Mouse (Mus musculus): Measurements from ENCODE around the gene Lamb2. TPM values are rescaled to one million over a fixed set of nuclear protein-coding genes. Genes with fewer than 3 reads are reported as not detected.

Lamb2 gene
- 19.2 and 21.8 TPM in 2 replicates for polyA plus RNA-seq (2015; fragmentation: Nextera tagmentation; extraction: Ambion mirVana)

GRCm38 (mm10) chr9:108479721-108480351 is at the start of gene Lamb2:
Gene Lamb2 (plus strand): TSS chr9:108479736.
- DNase-seq (ENCODE audit: low spot score) (peak; percentile 33), ATAC-seq (ENCODE audit: low FRiP score, low TSS enrichment) (peak; percentile 50; the same call in 1 of the 2 replicates)
- peak within 1 kb of the TSS; percentile 81 for H3K9ac ChIP-seq (ENCODE audit: low read length)
- H3K9me3 ChIP-seq (ENCODE audit: control insufficient read depth, low read length) = no peaks in the 10 kb centered on the region
- TF ChIP-seq CTCF (IDR thresholded peaks at IDR 0.05; ENCODE audit: low read depth) (no peak), EP300 (optimal IDR thresholded peaks at IDR 0.05) (no peak)
- H3K36me3 ChIP-seq (ENCODE audit: control insufficient read depth, insufficient read depth, low read length) = peaks cover 9% of the 10 kb centered on the region; the same call in 1 of the 2 replicates
- 5% methylated on average over 10 of the region's 10 CpGs for WGBS
- H3K4me2 ChIP-seq (replicated peaks; ENCODE audit: low read depth) = peak within 1 kb of the TSS; percentile 87
- peak within 1 kb of the TSS; percentile 48 for H3K4me3 ChIP-seq (ENCODE audit: low read depth, low read length)
- H3K27ac ChIP-seq (replicated peaks) = peak within 1 kb of the TSS; percentile 59
- H3K4me1 ChIP-seq (replicated peaks; ENCODE audit: control insufficient read depth, insufficient read depth) = peaks cover 2% of the 10 kb centered on the region; the same call in 1 of the 2 replicates
- no peaks in the 10 kb centered on the region for H3K27me3 ChIP-seq (ENCODE audit: control insufficient read depth, insufficient read depth, low read length)

GRCm38 (mm10) chr9:108431431-108432067 is 48.0 kb upstream of the Lamb2 start:
- Histone ChIP-seq H3K27me3 (ENCODE audit: control insufficient read depth, insufficient read depth, low read length) (no peaks in the 10 kb centered on the region), H3K4me1 (replicated peaks; ENCODE audit: control insufficient read depth, insufficient read depth) (no peaks in the 10 kb centered on the region), H3K4me3 (ENCODE audit: low read depth, low read length) (peak overlapping the region; percentile 8), H3K4me2 (replicated peaks; ENCODE audit: low read depth) (peak overlapping the region; percentile 24), H3K36me3 (ENCODE audit: control insufficient read depth, insufficient read depth, low read length) (no peaks in the 10 kb centered on the region), H3K27ac (replicated peaks) (no peak overlapping the region), H3K9me3 (ENCODE audit: control insufficient read depth, low read length) (no peaks in the 10 kb centered on the region), H3K9ac (ENCODE audit: low read length) (no peak overlapping the region)
- 54% methylated on average over 32 of the region's 32 CpGs for WGBS
- ATAC-seq (ENCODE audit: low FRiP score, low TSS enrichment) (peak; percentile 65; the same call in 1 of the 2 replicates), DNase-seq (ENCODE audit: low spot score) (peak; percentile 50)
- TF ChIP-seq EP300 (optimal IDR thresholded peaks at IDR 0.05) (no peak), CTCF (IDR thresholded peaks at IDR 0.05; ENCODE audit: low read depth) (no peak)

- no peak for DNase-seq (ENCODE audit: low spot score)
- H3K27me3 ChIP-seq (ENCODE audit: control insufficient read depth, insufficient read depth, low read length) = no peaks in the 10 kb centered on the region
- TF ChIP-seq EP300 (optimal IDR thresholded peaks at IDR 0.05) (no peak), CTCF (IDR thresholded peaks at IDR 0.05; ENCODE audit: low read depth) (no peak)
- H3K4me1 ChIP-seq (replicated peaks; ENCODE audit: control insufficient read depth, insufficient read depth) = no peaks in the 10 kb centered on the region
- no peak for ATAC-seq (ENCODE audit: low FRiP score, low TSS enrichment)
- H3K4me2 ChIP-seq (replicated peaks; ENCODE audit: low read depth) = no peak within 1 kb of the TSS
- H3K9me3 ChIP-seq (ENCODE audit: control insufficient read depth, low read length) = no peaks in the 10 kb centered on the region
- H3K36me3 ChIP-seq (ENCODE audit: control insufficient read depth, insufficient read depth, low read length) = no peaks in the 10 kb centered on the region
- no peak within 1 kb of the TSS for H3K4me3 ChIP-seq (ENCODE audit: low read depth, low read length)
- H3K27ac ChIP-seq (replicated peaks) = no peak within 1 kb of the TSS
- WGBS = 63% methylated on average over 3 of the region's 3 CpGs
- no peak within 1 kb of the TSS for H3K9ac ChIP-seq (ENCODE audit: low read length)
Observed at GRCm38 (mm10) chr9:108436182-108436581, 43.4 kb upstream of the Lamb2 start, which contains the start of gene BC048562. Gene BC048562 (plus strand): TSS chr9:108436482.

GRCm38 (mm10) chr9:108439176-108439575 is 40.4 kb upstream of the Lamb2 start:
- H3K4me1 ChIP-seq (replicated peaks; ENCODE audit: control insufficient read depth, insufficient read depth) = no peaks in the 10 kb centered on the region
- WGBS = 78% methylated on average over 6 of the region's 6 CpGs
- no peak overlapping the region for H3K9ac ChIP-seq (ENCODE audit: low read length)
- no peak overlapping the region for H3K4me3 ChIP-seq (ENCODE audit: low read depth, low read length)
- H3K27ac ChIP-seq (replicated peaks) = no peak overlapping the region
- H3K4me2 ChIP-seq (replicated peaks; ENCODE audit: low read depth) = no peak overlapping the region
- H3K9me3 ChIP-seq (ENCODE audit: control insufficient read depth, low read length) = no peaks in the 10 kb centered on the region
- H3K36me3 ChIP-seq (ENCODE audit: control insufficient read depth, insufficient read depth, low read length) = no peaks in the 10 kb centered on the region
- no peak for DNase-seq (ENCODE audit: low spot score)
- H3K27me3 ChIP-seq (ENCODE audit: control insufficient read depth, insufficient read depth, low read length) = no peaks in the 10 kb centered on the region
- no peak for TF ChIP-seq EP300 (optimal IDR thresholded peaks at IDR 0.05)
- no peak for TF ChIP-seq CTCF (IDR thresholded peaks at IDR 0.05; ENCODE audit: low read depth)
- no peak for ATAC-seq (ENCODE audit: low FRiP score, low TSS enrichment)

- no peak overlapping the region for H3K4me2 ChIP-seq (replicated peaks; ENCODE audit: low read depth)
- H3K27ac ChIP-seq (replicated peaks) = no peak overlapping the region
- H3K9me3 ChIP-seq (ENCODE audit: control insufficient read depth, low read length) = no peaks in the 10 kb centered on the region
- ATAC-seq (ENCODE audit: low FRiP score, low TSS enrichment) (no peak), DNase-seq (ENCODE audit: low spot score) (no peak)
- 65% methylated on average over 5 of the region's 5 CpGs for WGBS
- no peaks in the 10 kb centered on the region for H3K4me1 ChIP-seq (replicated peaks; ENCODE audit: control insufficient read depth, insufficient read depth)
- no peaks in the 10 kb centered on the region for H3K27me3 ChIP-seq (ENCODE audit: control insufficient read depth, insufficient read depth, low read length)
- TF ChIP-seq EP300 (optimal IDR thresholded peaks at IDR 0.05) (no peak), CTCF (IDR thresholded peaks at IDR 0.05; ENCODE audit: low read depth) (no peak)
- H3K36me3 ChIP-seq (ENCODE audit: control insufficient read depth, insufficient read depth, low read length) = no peaks in the 10 kb centered on the region
- no peak overlapping the region for H3K9ac ChIP-seq (ENCODE audit: low read length)
- no peak overlapping the region for H3K4me3 ChIP-seq (ENCODE audit: low read depth, low read length)
Observed at GRCm38 (mm10) chr9:108440485-108440884, 39.1 kb upstream of the Lamb2 start.

Data from stomach, postnatal 0 days (tissue).